Mouse (Mus musculus) spleen, adult 2 months (tissue): Measurements from ENCODE around the gene Nes.

ENCODE experiments used
- CTCF ChIP-seq: fragments of 200-500 bp; IDR thresholded peaks from 2 replicates; pipeline ENCODE4 v1.5.1; 2011; ENCODE audit warnings: mild to moderate bottlenecking, inconsistent platforms; ENCODE audit not compliant: insufficient read depth, insufficient read length, insufficient replicate concordance; ENCODE audit errors: extremely low read depth
- POLR2A ChIP-seq: fragments of 200-500 bp; IDR thresholded peaks from 2 replicates; pipeline ENCODE4 v1.6.1; 2011; ENCODE audit warnings: low read depth, low read length, inconsistent platforms

DNA sequence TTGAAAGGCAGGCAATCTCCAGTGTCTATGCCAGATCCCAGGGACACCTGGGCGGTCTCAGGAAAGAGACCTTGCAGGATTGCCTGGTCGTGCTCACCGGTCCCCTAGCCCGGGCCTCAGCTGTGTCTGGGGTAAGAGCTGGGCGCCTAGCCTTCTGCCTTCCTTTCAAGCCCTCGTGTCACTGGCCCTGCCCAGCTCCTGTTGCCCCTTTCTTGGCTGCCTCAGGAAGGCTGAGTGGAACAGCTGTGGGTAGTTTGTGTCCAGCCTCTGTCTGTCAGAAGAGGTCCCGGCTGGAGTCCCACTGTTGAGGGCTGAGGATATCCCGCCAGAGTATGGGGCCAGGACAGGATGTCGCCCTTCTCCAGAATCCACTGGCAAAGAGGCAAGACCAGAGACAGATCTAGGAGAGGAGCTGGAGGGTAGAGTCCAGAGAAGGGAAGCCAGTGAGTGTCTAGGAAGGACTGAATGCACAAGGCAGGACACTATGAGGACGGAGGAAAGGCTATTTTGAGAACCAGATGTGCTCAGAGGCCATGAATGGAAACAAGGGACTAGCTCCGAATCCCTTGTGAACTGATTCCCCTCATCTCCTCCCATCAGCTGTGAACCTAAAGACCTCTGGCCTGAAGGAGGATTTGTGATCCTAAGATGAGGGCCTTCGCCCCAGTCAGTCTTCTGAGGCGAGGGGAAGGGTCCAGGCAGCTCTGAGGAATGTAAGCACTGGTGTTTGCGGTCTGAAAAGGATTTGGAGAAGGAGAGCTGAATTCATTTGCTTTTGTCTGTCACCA is 2.9 kb downstream of the Nes start:
- no peak for TF ChIP-seq CTCF
- no peak for TF ChIP-seq POLR2A
